Mouse (Mus musculus) midbrain, postnatal 0 days (tissue): ENCODE data around the gene Gm42906. TPM values are rescaled to one million over a fixed set of nuclear protein-coding genes. Genes with fewer than 3 reads are reported as not detected.
A peak's percentile ranks its signal among the peaks of the same experiment; 100 is the strongest.

Experiments used
- ATAC-seq: fragments of 200-750 bp; cut with Nextera tagmentation; 2 replicates; pipeline ENCODE4 v1.8.0; 2017; ENCODE audit warnings: moderate number of reproducible peaks, mild to moderate bottlenecking, moderate TSS enrichment, moderate library complexity; ENCODE audit not compliant: low FRiP score
- DNase-seq: peaks from one replicate; pipeline ENCODE4 v3.0.0-alpha.2; 2015; ENCODE audit warnings: low spot score
- H3K27ac ChIP-seq: fragments of 300-500 bp; sonication (generic); 2 replicates; pipeline ENCODE4 v1.5.1; 2014; ENCODE audit warnings: low read depth, mild to moderate bottlenecking, low read length, mixed read lengths
- H3K27me3 ChIP-seq: fragments of 300-500 bp; sonication (generic); 2 replicates; pipeline ENCODE4 v1.6.1; 2014; ENCODE audit warnings: low read length, control low read depth, mixed read lengths; ENCODE audit not compliant: insufficient read depth
- H3K36me3 ChIP-seq: fragments of 300-500 bp; sonication (generic); 2 replicates; pipeline ENCODE4 v1.6.1; 2014; ENCODE audit warnings: low read length, control low read depth, mixed read lengths; ENCODE audit not compliant: insufficient read depth
- H3K4me1 ChIP-seq: fragments of 300-500 bp; sonication (generic); 2 replicates; pipeline ENCODE4 v1.6.1; 2014; ENCODE audit warnings: mild to moderate bottlenecking, control low read depth, antibody characterized with exemption, low read length, mixed read lengths; ENCODE audit not compliant: insufficient read depth
- H3K4me2 ChIP-seq: fragments of 300-500 bp; sonication (generic); 2 replicates; pipeline ENCODE4 v1.6.1; 2014; ENCODE audit warnings: low read depth, mild to moderate bottlenecking, low read length, mixed read lengths; ENCODE audit not compliant: poor library complexity, severe bottlenecking
- H3K4me3 ChIP-seq: fragments of 300-500 bp; sonication (generic); 2 replicates; pipeline ENCODE4 v1.5.1; 2014; ENCODE audit warnings: low read depth, mild to moderate bottlenecking, low read length, moderate library complexity
- H3K9ac ChIP-seq: fragments of 300-500 bp; sonication (generic); replicated peaks from 2 replicates; pipeline ENCODE4 v1.6.1; 2014; ENCODE audit warnings: mild to moderate bottlenecking, low read length, moderate library complexity, mixed read lengths; ENCODE audit not compliant: poor library complexity, severe bottlenecking
- H3K9me3 ChIP-seq: fragments of 300-500 bp; sonication (generic); 2 replicates; pipeline ENCODE4 v1.6.1; 2016; ENCODE audit warnings: low read length, control low read depth
- CTCF ChIP-seq: IDR thresholded peaks from 2 replicates; pipeline ENCODE4 v1.5.1; 2016; ENCODE audit warnings: antibody characterized with exemption, mild to moderate bottlenecking
- WGBS: fragments of 180-500 bp; shearing (Covaris S2); extraction: QIAGEN DNeasy Blood & Tissue Kit; methylation state at CpG from one replicate; pipeline ENCODE4 v1.1.7; 2014; 5-methylcytosine and 5-hydroxymethylcytosine counted together
- polyA plus RNA-seq: library from polyadenylated mRNA; unstranded; fragments of >200 nt; fragmentation: Nextera tagmentation; extraction: Ambion mirVana; gene quantifications from 2 replicates; pipeline ENCODE4 v1.2.1, GENCODE M21; 2015
- total RNA-seq: library from RNA; depleted of rRNA; stranded (reverse); fragments of >200 nt; gene quantifications from 2 replicates; pipeline ENCODE4 v1.2.3, GENCODE M21; 2014

The Gm42906 gene
- total and polyA plus RNA-seq, 2 experiments from 2014 or later, result not detected

- no peak overlapping the region for H3K27ac ChIP-seq
- H3K36me3 ChIP-seq, result no peaks in the 10 kb centered on the region
- H3K4me1 ChIP-seq, result peaks cover 7% of the 10 kb centered on the region; the same call in 1 of the 2 replicates
- DNase-seq, result no peak
- H3K27me3 ChIP-seq, result peaks cover 5% of the 10 kb centered on the region; the same call in 1 of the 2 replicates
- no peak overlapping the region for H3K4me2 ChIP-seq
- H3K9me3 ChIP-seq, result no peaks in the 10 kb centered on the region
- H3K9ac ChIP-seq, result no peak overlapping the region
- 65% methylated on average over 4 of the region's 4 CpGs for WGBS
- TF ChIP-seq CTCF, result no peak
- no peak for ATAC-seq
- no peak overlapping the region for H3K4me3 ChIP-seq
Measured at GRCm38 (mm10) chr5:151231411-151231810, 196.6 kb downstream of the Gm42906 start.

GRCm38 (mm10) chr5:151230427-151230826 lies 197.5 kb downstream of the Gm42906 start:
- no peak overlapping the region for H3K4me2 ChIP-seq
- no peak overlapping the region for H3K4me3 ChIP-seq
- H3K9me3 ChIP-seq, result no peaks in the 10 kb centered on the region
- no peak for TF ChIP-seq CTCF
- DNase-seq, result no peak
- WGBS, result 92% methylated on average over 4 of the region's 4 CpGs
- H3K9ac ChIP-seq, result no peak overlapping the region
- peaks cover 5% of the 10 kb centered on the region; the same call in 1 of the 2 replicates for H3K27me3 ChIP-seq
- no peaks in the 10 kb centered on the region for H3K36me3 ChIP-seq
- peaks cover 7% of the 10 kb centered on the region; the same call in 1 of the 2 replicates for H3K4me1 ChIP-seq
- no peak overlapping the region for H3K27ac ChIP-seq
- no peak for ATAC-seq

- Histone ChIP-seq H3K4me3 (no peak overlapping the region), H3K9me3 (no peaks in the 10 kb centered on the region), H3K36me3 (no peaks in the 10 kb centered on the region), H3K4me2 (no peak overlapping the region), H3K27me3 (peaks cover 5% of the 10 kb centered on the region; the same call in 1 of the 2 replicates), H3K27ac (no peak overlapping the region), H3K9ac (no peak overlapping the region), H3K4me1 (peaks cover 7% of the 10 kb centered on the region; the same call in 1 of the 2 replicates)
- TF ChIP-seq CTCF, result no peak
- DNase-seq (peak; percentile 69), ATAC-seq (peak; percentile 60; the same call in 1 of the 2 replicates)
- WGBS, result 63% methylated on average over 13 of the region's 13 CpGs
Measured at GRCm38 (mm10) chr5:151228367-151229005, 199.5 kb downstream of the Gm42906 start.

- H3K9ac ChIP-seq, result no peak overlapping the region
- no peak overlapping the region for H3K27ac ChIP-seq
- no peaks in the 10 kb centered on the region for H3K36me3 ChIP-seq
- H3K4me2 ChIP-seq, result no peak overlapping the region
- DNase-seq (no peak), ATAC-seq (no peak)
- H3K9me3 ChIP-seq, result no peaks in the 10 kb centered on the region
- 72% methylated on average over 4 of the region's 4 CpGs for WGBS
- no peak overlapping the region for H3K4me3 ChIP-seq
- TF ChIP-seq CTCF, result no peak
- H3K27me3 ChIP-seq, result no peaks in the 10 kb centered on the region
- no peaks in the 10 kb centered on the region for H3K4me1 ChIP-seq
Measured at GRCm38 (mm10) chr5:151223696-151224366, 204.1 kb downstream of the Gm42906 start.

- DNase-seq (no peak), ATAC-seq (no peak)
- Histone ChIP-seq H3K36me3 (no peaks in the 10 kb centered on the region), H3K27me3 (no peaks in the 10 kb centered on the region), H3K9ac (no peak overlapping the region), H3K4me2 (no peak overlapping the region), H3K4me1 (no peaks in the 10 kb centered on the region), H3K27ac (no peak overlapping the region), H3K9me3 (no peaks in the 10 kb centered on the region), H3K4me3 (no peak overlapping the region)
- TF ChIP-seq CTCF, result no peak
- WGBS, result 90% methylated on average over 1 of the region's 1 CpGs
Measured at GRCm38 (mm10) chr5:151222791-151223190, 205.2 kb downstream of the Gm42906 start.

- H3K4me2 ChIP-seq, result no peak overlapping the region
- H3K9ac ChIP-seq, result no peak overlapping the region
- H3K4me3 ChIP-seq, result no peak overlapping the region
- H3K27ac ChIP-seq, result 0 out of 2 replicates have a peak overlapping the region, but pooled peaks have one; percentile 14
- ATAC-seq, result 0 out of 2 replicates have a peak, but pooled peaks have one; percentile 34
- H3K9me3 ChIP-seq, result no peaks in the 10 kb centered on the region
- TF ChIP-seq CTCF, result no peak
- no peaks in the 10 kb centered on the region for H3K36me3 ChIP-seq
- H3K27me3 ChIP-seq, result no peaks in the 10 kb centered on the region
- no peaks in the 10 kb centered on the region for H3K4me1 ChIP-seq
- peak; percentile 63 for DNase-seq
- WGBS, result 19% methylated on average over 6 of the region's 6 CpGs
Measured at GRCm38 (mm10) chr5:151218689-151219115, 209.3 kb downstream of the Gm42906 start.
